Mouse (Mus musculus): ENCODE results near the gene Pom121. TPM values are rescaled to one million over a fixed set of nuclear protein-coding genes. Genes with fewer than 3 reads are reported as not detected.

Pom121 gene
- 4.7 TPM for polyA plus RNA-seq (2015; fragmentation: Illumina TruSeq; extraction: RNeasy Lipid Tissue Mini Kit (QIAGEN cat#74804); ENCODE audit: insufficient read depth, low read depth, low replicate concordance)

GRCm38 (mm10) chr5:135394004-135394823 lies at the start of gene Pom121:
Pom121 (minus strand) TSS chr5:135394546.

DNA sequence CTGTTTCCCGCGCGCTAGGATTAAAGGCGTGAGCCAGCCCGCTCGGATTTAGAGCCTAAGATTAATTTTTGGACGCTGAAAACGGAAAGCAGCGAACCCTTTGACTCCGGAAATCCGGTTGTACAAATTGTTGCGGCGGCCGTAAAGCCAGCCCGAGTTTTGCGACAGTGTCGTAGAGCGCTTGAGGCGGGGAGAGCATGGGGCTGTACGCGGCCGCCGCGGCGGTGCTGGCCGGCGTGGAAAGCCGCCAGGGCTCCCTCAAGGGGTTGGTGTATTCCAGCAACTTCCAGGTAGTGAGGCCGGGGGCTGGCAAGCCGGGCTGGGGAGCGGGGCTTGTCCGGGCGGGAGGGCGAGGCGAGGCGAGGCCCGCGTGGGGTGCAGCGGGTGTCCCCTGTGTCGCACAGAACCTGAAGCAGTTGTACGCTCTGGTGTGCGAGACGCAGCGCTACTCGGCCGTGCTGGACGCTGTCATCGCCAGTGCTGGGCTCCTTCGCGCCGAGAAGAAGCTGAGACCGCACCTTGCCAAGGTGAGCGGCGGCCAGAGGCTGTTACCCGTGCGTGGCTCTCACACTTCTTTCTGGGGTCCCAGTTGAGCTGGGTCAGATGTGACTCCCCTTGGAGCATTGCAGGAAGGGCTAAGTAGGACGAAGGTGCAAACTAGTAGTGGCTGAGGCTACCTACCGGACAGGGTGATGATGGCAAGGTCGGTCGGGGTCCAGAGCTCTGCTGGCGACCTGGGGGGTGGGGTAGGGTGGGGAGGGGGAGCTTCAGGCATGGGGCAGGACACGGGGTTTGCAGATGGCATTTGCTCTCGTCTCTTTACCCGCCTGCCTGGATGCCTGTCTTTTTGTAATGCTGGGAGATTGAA lies 24.3 kb downstream of the Pom121 start, which contains the start of gene Nsun5:
Gene Nsun5, plus strand, starts transcription at position 167 of the 868 bp plus-strand sequence.

GRCm38 (mm10) chr5:135352995-135353394 lies 41.4 kb downstream of the Pom121 start, which contains the start of gene Trim50:
Trim50 (plus strand) TSS chr5:135353295.

DNA sequence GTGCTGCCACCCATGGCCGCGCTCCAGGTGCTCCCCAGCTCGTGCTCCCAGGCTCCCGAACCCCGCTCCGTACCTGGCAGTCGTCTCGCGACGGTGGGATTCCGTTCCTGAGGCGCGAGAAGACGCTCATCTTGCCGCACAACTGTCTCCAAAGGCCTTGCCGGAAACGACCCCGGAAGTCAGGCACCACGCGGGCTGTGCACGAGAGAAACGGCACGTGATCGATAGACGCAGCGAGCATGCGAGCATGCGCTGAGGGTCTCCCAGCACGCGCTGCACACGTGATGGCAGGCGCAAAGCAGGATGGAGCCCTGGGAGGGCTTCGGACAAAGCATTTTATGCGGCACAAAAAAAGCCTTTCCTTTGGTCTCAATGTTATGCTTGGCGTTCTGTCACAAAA lies 44.5 kb downstream of the Pom121 start, which contains the start of gene Fkbp6:
Gene Fkbp6, minus strand, starts transcription at position 183 of the 400 bp plus-strand sequence.

Other genes with a start within 250 kb of the Pom121 start
- gene Tbl2, start 244.9 kb downstream of the Pom121 start, polyA plus RNA-seq (2015; fragmentation: Illumina TruSeq; extraction: RNeasy Lipid Tissue Mini Kit (QIAGEN cat#74804); ENCODE audit: insufficient read depth, low read depth, low replicate concordance), result 4.1 TPM
- gene Bcl7b, start 226.3 kb downstream of the Pom121 start, polyA plus RNA-seq (2015; fragmentation: Illumina TruSeq; extraction: RNeasy Lipid Tissue Mini Kit (QIAGEN cat#74804); ENCODE audit: insufficient read depth, low read depth, low replicate concordance), result 10.6 TPM
- 13.8 TPM for gene Baz1b, start 207.3 kb downstream of the Pom121 start, polyA plus RNA-seq (2015; fragmentation: Illumina TruSeq; extraction: RNeasy Lipid Tissue Mini Kit (QIAGEN cat#74804); ENCODE audit: insufficient read depth, low read depth, low replicate concordance)
- not detected for gene Fzd9, start 143.3 kb downstream of the Pom121 start, polyA plus RNA-seq (2015; fragmentation: Illumina TruSeq; extraction: RNeasy Lipid Tissue Mini Kit (QIAGEN cat#74804); ENCODE audit: insufficient read depth, low read depth, low replicate concordance)
- not detected for gene Fkbp6, start 44.5 kb downstream of the Pom121 start, polyA plus RNA-seq (2015; fragmentation: Illumina TruSeq; extraction: RNeasy Lipid Tissue Mini Kit (QIAGEN cat#74804); ENCODE audit: insufficient read depth, low read depth, low replicate concordance)
- gene Trim50, start 41.3 kb downstream of the Pom121 start, polyA plus RNA-seq (2015; fragmentation: Illumina TruSeq; extraction: RNeasy Lipid Tissue Mini Kit (QIAGEN cat#74804); ENCODE audit: insufficient read depth, low read depth, low replicate concordance), result 4.6 TPM
- gene Nsun5, start 24.6 kb downstream of the Pom121 start, polyA plus RNA-seq (2015; fragmentation: Illumina TruSeq; extraction: RNeasy Lipid Tissue Mini Kit (QIAGEN cat#74804); ENCODE audit: insufficient read depth, low read depth, low replicate concordance), result 10.0 TPM
- gene Hip1, start 150.6 kb upstream of the Pom121 start, polyA plus RNA-seq (2015; fragmentation: Illumina TruSeq; extraction: RNeasy Lipid Tissue Mini Kit (QIAGEN cat#74804); ENCODE audit: insufficient read depth, low read depth, low replicate concordance), result 9.4 TPM
- not detected for gene Ccl26, start 169.0 kb upstream of the Pom121 start, polyA plus RNA-seq (2015; fragmentation: Illumina TruSeq; extraction: RNeasy Lipid Tissue Mini Kit (QIAGEN cat#74804); ENCODE audit: insufficient read depth, low read depth, low replicate concordance)
- gene Ccl24, start 178.5 kb upstream of the Pom121 start, polyA plus RNA-seq (2015; fragmentation: Illumina TruSeq; extraction: RNeasy Lipid Tissue Mini Kit (QIAGEN cat#74804); ENCODE audit: insufficient read depth, low read depth, low replicate concordance), result 5.6 TPM
- 6.4 TPM for gene Rhbdd2, start 238.1 kb upstream of the Pom121 start, polyA plus RNA-seq (2015; fragmentation: Illumina TruSeq; extraction: RNeasy Lipid Tissue Mini Kit (QIAGEN cat#74804); ENCODE audit: insufficient read depth, low read depth, low replicate concordance)

Measured in pancreas, adult 10 weeks (tissue).